Mouse (Mus musculus) megakaryocyte-erythroid progenitor cell, adult 5-6 weeks (primary cell): ENCODE measurements around the gene Tmod2. TPM values are rescaled to one million over a fixed set of nuclear protein-coding genes. Genes with fewer than 3 reads are reported as not detected.

ENCODE experiments used
- total RNA-seq, 2 experiments: library from RNA; stranded (forward) in 1 of 2; stranded (reverse) in 1 of 2; fragments of 200-1000, 215-1000 nt in 1 of 2; fragments of >200 nt in 1 of 2; fragmentation: Nextera tagmentation in 1 of 2; gene quantifications; 2 replicates each; pipeline ENCODE4 v1.2.3; 2014 to 2017

The Tmod2 gene
- total RNA-seq, 2 experiments from 2014 or later = not detected

Other genes starting within 250 kb of the Tmod2 start
- gene Mapk6, start 201.3 kb downstream of the Tmod2 start, total RNA-seq (2014; fragmentation: Nextera tagmentation) = 28.6 and 30.0 TPM in 2 replicates
- gene Mapk6, start 201.3 kb downstream of the Tmod2 start, total RNA-seq (2017) = 37.8 and 38.0 TPM in 2 replicates
- gene Leo1, start 169.8 kb downstream of the Tmod2 start, total RNA-seq (2014; fragmentation: Nextera tagmentation) = 36.6 and 37.5 TPM in 2 replicates
- gene Leo1, start 169.8 kb downstream of the Tmod2 start, total RNA-seq (2017) = 76.8 and 84.1 TPM in 2 replicates
- 26.5 and 30.0 TPM in 2 replicates for gene Tmod3, start 51.7 kb downstream of the Tmod2 start, total RNA-seq (2014; fragmentation: Nextera tagmentation)
- 45.0 and 65.9 TPM in 2 replicates for gene Tmod3, start 51.7 kb downstream of the Tmod2 start, total RNA-seq (2017)
- 1.9 and 3.5 TPM in 2 replicates for gene Lysmd2, start 14.4 kb upstream of the Tmod2 start, total RNA-seq (2014; fragmentation: Nextera tagmentation)
- gene Lysmd2, start 14.4 kb upstream of the Tmod2 start, total RNA-seq (2017) = 0.33 and 2.4 TPM in 2 replicates
- gene Scg3, start 72.7 kb upstream of the Tmod2 start, total RNA-seq (2014; fragmentation: Nextera tagmentation) = not detected in 2 replicates
- gene Scg3, start 72.7 kb upstream of the Tmod2 start, total RNA-seq (2017) = not detected in 2 replicates
- gene Bmp5, start 164.0 kb upstream of the Tmod2 start, total RNA-seq (2014; fragmentation: Nextera tagmentation) = not detected in 2 replicates
- gene Bmp5, start 164.0 kb upstream of the Tmod2 start, total RNA-seq (2017) = not detected in 2 replicates